Mouse (Mus musculus) liver (tissue): ENCODE measurements around the gene Pum1.

ENCODE experiments used
- DNase-seq: peaks from one replicate; pipeline ENCODE4 v3.0.0-alpha.2; 2020; ENCODE audit warnings: mixed read lengths

Pum1 gene

DNA sequence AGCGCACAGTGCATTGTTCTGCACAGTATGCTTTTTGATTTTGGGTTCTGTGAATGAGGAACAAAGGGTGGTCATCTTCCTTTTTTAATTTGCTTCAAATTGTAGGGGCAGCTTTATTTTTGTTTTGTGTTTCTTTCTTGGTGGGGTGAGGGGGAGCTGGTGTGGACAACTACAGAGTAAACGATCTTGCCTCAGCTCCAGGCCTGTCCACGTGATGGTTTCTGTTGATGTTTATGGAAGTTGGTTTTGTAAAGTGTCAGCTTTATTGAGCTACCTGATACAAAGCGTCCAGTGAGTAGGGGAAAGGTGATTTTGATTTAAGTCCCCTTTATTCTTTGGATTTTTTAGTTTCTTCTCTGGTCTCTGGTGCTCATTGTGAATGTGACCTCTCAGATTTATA, 72.8 kb downstream of the Pum1 start:
- no peak for DNase-seq

DNA sequence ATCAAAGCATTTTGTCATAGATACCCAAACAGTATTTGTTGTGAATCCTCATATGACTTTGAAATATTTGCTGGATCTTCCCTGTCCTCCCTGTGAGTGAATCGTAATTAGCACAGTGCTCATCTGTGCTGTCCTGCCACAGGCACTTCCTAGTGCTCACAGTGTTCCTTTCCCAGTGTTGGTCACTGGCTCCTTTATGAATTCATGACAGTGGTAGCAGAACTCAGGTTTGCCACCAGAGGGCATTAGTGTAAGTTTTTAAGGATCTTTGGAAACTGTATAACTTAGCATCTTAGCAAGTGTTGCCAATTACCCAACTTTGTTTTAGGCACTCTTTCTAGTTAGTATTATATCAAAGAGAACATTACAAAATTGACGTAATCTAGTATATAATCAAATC, 75.4 kb downstream of the Pum1 start:
- peak; percentile 53 for DNase-seq

DNA sequence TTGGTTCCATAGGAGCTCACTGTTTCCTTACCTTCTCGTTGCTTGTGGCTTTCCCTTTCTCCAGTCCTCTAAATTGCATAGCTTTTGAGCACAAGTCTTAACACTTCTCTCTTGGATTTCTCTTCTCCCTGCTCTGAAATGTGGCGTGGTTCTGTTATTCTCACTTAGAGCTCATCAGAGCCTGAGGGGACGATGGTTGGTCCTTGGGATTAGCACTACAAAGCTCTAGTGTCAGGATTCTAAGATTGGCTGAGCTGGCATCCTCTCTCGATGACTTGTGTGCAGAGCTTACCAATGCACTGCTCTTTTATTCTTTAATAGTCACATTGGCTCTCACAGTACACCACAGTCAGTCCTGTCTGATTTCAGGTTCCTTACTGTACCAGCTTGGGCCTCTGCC, 80.9 kb downstream of the Pum1 start:
- no peak for DNase-seq

DNA sequence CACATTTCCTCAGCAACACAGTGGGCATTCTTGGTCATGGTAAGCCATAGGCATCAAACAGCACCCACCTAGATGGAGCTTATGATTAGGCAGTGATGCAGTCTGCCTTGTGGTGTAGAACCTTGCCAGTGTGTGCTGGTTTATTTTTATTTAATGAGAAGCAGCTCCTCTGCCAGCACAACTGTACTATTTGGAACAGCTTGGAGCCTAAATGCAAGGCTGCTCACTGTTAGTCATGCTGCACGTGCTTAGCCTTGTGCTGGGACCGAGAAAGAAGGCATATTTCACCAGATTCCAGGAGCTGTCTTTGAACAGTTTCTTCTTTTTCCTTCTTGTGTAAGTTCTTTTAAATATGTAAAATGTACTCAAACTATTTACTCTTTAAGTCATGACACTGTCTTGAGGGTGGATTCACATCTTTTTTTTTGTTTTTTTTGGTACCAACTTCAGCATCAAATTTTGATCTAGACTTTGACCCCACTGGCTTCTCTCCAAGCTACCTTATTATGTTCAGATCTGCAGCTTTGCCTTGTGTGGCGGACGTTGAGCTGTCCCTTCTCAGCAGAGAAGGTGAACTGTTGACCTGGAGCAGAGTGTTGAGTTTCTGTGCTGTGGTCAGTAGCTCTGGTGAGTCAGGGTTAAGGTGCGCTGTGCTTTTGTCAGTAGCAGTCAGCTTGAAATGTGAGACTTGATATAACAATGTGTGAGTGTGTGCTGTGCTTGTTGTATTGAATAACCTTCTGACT, 82.6 kb downstream of the Pum1 start:
- no peak for DNase-seq

DNA sequence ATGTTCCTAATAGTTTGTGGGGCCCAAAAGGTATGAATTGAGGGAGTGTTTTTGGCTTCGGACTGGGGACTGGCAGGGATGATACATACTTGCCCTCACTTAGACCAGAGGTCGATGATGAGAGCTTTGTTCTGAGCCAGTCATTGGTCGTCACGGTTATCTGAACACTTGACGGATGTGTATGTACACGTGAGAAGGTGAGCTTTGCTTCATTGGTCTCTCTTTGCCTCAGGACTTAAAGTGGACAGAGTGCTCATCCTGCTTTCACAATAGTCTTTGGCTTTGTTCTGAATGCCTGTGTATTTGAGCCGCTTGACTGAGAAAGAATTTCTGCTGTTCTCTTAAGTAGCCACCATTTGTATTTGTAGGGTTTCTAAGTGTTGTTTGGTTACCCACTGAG, 86.4 kb downstream of the Pum1 start:
- no peak for DNase-seq

DNA sequence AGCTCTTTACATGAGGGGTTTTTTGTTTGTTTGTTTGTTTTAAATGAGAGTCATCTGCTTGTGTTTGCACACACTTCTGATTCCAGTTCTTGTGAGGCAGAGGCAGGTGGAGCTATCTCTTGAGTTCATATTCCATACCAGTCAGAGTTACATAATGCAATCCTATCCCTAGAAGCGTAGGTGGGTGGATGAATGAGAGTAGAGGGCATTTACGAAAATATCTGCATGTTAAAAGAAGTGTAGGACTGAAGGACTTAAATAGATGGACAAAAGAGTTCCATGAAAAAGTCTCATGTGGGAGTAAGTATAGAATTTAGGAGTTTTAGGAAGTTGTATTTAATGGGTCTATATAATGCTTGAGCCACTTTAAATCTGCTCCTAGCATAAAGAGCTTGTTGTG, 88.8 kb downstream of the Pum1 start:
- no peak for DNase-seq

DNA sequence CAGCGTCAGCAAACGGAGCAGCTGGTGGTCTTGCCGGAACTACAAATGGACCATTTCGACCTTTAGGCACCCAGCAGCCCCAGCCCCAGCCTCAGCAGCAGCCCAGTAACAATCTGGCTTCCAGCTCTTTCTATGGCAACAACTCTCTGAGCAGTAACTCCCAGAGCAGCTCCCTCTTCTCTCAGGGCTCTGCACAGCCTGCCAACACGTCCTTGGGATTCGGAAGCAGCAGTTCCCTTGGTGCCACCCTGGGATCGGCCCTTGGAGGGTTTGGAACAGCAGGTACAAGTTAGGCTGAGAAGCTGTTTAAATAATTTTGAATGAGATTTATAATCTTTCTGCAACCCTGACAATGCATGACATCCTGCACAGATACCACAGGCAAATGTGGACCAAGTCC, 89.5 kb downstream of the Pum1 start:
- no peak for DNase-seq

DNA sequence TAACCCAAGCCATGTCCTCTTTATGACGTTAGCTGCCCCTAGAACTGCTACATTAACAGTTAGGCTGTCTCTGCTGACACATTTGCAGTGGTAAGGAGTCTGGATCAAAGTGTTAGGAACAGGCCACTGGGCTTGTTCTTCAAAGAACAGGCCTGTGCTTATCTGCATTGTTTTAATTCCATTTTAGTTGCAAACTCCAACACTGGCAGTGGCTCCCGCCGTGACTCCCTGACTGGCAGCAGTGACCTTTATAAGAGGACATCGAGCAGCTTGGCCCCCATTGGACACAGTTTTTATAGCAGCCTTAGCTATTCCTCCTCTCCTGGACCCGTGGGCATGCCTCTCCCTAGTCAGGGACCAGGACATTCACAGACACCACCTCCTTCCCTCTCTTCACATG, 90.6 kb downstream of the Pum1 start:
- no peak for DNase-seq

DNA sequence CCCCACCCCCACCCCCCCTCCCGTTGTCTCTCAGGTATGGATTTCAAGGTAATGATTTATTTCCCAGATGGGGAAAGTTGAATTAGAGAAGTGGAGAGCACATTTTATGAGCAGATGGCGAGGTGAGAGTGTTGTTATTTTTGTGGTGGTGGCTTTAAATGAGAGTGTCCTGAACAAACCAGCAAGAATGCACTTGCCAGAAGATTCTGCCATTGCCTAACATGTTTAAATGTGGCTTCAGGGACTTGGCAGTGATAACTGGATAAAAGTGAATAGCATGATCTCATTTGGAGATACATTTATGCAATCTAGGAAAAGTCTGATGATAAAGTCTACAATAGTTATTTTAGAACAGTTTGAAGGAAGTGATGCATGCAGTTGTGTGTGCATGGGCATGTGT, 91.7 kb downstream of the Pum1 start:
- DNase-seq, result no peak

DNA sequence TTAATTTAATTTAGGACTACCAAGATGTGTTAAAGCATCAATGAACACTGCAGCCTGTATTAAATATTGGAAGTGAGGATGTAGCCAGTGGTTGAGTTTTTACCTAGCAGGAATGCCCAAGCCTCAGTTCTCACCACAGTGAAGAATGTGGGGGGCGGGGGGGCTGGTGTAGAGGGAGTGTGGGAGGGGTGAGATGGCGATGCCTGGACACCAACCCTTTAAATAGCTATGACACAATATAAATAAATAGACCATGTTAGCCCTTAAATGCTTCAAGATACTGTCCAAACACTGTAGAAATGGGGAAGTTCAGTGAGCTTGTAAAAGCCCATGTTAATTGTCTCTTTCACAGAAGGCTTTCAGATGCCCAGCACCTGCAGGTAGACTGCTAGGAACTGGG, 96.8 kb downstream of the Pum1 start:
- DNase-seq, result no peak

DNA sequence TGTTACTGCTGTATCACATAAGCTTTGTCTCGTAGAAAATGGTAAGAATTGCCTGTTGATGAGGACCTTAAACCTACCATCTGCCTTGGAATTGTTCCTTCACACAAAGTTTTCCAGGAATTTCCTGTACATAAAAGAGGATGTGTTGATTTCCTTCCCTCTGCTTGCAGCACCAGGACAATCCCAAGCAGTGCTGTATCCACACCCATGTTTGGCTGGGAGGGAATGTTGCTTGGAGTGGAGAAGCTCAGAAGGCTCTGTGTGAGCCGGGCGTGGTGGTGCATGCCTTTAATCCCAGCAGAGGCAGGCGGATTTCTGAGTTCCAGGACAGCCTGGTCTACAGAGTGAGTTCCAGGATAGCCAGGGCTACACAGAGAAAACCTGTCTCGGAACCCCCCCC, 98.7 kb downstream of the Pum1 start:
- DNase-seq, result no peak

DNA sequence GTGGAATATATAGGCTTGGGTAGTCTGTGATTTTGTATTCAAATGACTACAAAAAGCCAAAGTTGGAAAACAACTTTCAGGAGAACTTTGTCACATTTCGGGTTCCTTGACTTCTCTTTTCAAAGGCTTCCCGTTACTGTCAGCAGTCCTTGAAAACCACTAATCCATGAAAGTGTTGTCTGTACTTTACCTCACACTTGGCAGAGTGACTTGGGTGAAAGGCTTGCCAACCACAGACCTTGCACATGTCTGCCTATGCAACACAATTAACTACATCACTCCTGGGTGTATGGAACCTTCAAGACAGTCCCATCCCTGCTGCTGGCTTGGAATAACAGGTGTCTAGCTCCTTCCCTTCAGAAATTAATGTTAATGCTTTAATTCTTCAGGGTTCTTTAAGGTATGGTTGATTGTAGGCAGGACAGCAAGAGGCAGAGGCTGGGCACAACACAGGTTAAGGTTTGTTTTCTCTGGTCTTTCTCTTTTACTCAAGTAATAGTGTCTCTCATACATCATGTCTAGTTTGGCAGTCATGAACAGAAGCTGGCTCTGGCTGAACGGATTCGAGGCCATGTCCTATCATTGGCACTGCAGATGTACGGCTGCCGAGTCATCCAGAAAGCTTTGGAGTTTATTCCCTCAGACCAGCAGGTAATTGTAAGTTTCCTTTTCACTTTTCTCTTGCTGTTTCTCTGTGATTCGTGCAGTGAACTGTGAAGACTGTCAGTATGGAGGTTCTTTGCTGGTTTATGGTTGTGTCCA, 102.5 kb downstream of the Pum1 start:
- no peak for DNase-seq

DNA sequence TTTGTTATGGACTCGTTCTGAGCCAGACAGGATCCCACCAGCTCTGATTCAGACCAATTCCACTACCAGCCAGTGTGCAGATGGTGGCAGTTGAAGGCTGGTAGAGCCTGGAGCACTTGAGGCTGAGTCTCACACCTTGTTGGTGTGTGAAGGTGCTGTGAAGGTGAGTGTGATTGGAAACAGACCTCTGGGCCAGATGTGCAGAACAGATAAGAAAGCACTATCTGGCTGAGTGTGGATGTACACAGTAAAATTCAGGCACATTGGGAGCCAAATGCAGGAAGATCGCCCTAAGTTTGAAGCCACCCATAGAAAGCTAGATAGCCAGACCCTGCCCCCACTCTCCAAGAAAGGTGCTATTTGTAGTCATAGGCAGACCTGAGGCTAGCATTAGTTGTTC, 103.3 kb downstream of the Pum1 start:
- no peak for DNase-seq

DNA sequence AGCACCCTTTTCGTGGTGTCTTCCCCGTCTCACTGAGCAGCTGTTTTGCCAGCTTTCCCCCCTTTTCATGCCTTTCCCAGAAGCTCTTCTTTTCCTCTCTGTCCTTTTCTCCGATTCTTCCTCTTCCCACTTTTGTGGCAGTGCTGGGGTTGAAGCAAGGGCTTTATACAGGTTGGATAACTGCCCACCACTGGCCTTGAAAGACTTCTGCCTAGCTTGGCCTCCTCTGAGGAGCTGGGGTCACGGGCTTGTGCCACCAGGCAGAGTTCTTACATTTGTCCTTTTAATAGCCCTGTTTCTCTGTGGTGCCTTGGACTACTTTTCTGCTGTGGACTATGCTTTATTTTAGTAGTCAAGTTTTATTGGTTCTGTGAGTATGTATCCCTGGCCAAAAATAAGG, 103.8 kb downstream of the Pum1 start:
- no peak for DNase-seq

DNA sequence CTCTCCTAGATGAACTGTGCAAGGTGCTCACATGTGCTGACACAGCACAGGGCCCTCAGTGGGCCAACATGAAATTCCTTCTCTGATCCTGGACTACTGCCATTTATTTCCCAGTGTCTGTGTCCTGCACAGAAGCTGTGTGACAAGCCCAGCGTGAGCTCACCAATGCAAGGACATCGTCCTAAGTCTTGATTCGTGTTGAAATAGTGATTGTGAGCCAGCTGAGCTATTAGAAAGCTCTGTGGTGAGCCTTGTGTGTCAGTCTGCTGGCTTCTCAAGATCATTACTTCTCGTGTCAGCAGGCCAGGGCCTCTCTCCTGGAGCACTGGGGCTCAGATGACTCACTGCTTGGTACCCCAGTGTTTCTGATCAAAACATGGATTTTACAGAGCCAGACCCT, 110.8 kb downstream of the Pum1 start:
- no peak for DNase-seq

DNA sequence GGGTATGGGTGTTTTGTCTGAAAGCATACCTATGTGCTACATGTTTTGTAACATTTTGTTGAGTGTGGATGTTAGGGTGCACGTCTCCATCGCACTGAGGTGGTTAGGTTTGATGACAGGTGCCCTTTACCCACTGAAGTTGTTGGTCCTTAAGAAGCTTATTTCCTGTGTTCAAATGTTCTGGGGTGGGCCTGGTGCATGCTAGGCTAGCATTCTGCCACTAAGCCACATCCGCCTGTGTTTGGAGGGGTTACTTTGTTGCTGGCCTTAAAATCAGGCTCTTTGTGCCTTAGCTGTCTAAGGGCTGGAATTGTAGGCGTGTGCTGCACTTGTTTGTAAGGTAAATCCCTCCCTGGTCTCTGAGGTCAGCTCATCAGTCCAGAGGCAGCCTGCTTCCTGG, 111.7 kb downstream of the Pum1 start:
- DNase-seq, result no peak

DNA sequence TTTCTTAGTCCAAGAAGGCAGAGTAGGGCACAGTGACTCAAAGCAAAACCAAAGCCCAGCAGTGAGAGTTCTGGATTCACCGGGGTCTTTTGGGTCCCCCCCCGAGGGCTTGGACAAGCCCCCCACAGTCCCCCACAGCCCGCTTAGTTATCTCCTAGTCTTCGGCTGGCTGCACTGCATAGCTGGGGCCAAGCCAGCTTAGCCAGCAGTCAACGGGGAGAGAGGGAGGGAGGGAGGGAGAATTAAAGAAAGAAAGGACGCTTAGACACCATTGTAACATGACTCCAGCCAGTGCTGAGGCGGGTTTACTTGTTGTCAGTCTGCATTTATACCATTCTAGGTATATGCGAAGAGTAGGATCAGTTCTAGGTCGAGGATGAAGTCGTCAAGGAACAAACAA, 114.5 kb downstream of the Pum1 start:
- no peak for DNase-seq

DNA sequence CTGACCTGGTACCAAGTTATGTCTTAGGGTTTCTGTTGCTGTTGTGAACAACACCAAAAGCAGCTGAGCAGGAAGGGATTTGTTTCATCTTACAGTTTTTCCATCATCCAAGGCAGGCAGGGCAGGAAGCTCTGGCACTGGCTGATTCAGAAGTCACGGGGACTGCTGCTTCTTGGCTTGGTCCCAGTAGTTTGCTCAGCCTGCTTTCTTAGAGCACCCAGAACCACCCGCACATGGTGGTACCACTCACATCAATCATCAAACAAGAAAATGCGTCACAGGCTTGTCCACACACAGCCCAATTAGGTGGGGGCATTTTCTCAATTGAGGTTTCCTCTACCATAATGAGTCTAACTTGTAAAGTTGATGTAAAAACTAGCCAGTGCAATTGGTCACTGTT, 115.9 kb downstream of the Pum1 start:
- DNase-seq, result no peak

DNA sequence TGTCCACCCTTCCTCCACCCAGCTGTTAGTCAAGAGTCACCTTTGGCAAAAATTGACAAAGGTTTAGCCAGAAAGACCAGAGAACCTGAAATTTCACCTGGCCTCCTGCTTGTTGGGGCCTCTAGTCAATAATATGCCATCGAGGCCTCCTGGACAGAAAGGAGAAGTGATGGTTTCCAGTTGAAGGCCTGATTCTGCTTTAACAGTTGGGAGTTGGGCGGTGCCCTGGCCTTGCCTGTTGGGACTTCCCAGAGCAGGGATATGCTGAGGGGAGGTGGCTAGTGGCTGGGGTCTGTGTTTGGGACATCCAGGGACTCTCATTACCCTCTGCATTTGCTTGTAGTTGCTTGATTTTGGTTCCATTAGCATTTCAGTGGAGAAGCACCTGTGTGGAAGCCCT, 119.4 kb downstream of the Pum1 start:
- no peak for DNase-seq

DNA sequence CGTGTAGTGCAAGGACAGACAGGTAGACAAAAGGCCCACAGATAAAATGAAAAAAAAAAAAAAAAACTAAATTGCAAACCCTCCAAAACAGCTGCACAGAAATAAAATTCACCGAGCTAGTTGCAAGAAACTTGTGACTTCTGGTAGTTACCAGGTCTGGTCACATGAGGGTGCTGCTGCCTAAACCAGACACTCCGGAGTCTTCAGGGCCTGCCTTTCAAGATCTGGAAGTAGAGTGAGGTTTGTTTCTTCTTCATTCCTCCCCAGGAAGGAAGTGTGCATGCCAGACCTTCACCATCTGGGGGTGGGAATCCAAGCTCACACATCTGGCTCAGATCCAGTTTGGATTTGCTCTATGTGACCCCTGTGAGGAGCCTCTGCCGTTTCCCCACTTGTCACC, 121.6 kb downstream of the Pum1 start:
- DNase-seq, result peak; percentile 53

DNA sequence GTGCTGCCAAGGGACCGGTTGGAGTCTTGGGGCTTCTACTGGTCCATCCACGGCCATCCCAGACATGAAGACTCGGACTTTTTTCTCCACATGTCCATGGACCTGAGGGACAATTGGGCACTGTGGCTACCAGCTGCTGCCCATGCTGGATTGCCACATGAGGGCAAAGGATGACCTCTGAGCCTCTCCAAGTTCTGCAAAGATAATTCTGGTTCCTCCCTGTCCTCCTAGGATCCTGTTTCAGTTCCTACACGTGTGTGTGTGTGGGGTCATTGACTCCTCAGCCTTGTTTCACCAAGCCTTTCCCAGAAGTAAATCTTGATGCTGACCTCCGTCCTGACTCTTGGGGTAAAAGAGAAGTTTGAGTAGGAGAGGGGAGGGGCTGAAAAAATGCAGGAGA, 124.4 kb downstream of the Pum1 start:
- DNase-seq, result no peak

DNA sequence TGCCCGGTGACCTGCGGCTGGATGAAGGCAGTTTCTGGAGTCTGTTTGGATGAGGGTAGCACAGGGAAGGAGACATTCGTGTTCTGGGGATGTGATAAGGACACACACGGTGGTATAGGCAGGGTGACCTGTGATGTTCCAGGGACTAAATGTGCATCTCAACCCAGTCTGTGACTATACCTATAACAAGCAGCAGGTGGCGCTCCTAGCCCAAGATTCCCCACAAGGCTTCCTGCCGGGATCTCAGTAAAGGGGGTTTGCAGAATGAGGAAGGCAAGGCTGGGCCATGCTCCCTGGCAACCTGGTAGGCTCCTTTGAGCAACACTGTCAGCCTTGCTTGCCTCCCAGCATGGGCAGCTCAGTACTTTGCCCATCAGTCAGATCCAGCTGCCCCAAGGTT, 127.1 kb downstream of the Pum1 start:
- peak; percentile 67 for DNase-seq

DNA sequence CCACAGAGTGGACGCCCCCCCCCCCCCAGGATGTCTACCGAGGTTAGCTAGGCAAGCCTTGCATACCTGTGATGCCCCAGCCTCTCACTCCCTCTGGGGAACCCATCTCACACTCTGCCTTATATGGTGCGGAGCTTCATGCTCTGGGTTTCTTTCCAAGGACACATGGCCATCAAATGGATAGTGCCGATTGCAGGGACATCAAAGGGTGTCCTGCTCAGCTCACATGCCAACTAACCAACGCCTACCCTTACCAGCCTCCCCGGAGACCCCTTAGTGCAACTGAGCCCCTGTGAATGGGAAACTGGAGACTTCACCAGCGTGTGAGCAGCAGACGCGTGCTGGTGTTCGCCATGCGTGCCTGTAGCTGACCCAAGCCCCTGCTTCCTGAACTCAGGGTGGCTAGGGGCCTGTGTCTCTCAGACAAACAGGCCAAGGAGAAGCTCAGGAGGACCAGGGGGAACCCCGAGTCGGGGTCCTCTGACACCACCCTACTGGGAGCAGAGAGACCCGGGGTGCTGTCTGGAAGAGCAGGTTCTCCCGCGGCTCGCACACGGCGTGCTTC, 128.8 kb downstream of the Pum1 start:
- no peak for DNase-seq

DNA sequence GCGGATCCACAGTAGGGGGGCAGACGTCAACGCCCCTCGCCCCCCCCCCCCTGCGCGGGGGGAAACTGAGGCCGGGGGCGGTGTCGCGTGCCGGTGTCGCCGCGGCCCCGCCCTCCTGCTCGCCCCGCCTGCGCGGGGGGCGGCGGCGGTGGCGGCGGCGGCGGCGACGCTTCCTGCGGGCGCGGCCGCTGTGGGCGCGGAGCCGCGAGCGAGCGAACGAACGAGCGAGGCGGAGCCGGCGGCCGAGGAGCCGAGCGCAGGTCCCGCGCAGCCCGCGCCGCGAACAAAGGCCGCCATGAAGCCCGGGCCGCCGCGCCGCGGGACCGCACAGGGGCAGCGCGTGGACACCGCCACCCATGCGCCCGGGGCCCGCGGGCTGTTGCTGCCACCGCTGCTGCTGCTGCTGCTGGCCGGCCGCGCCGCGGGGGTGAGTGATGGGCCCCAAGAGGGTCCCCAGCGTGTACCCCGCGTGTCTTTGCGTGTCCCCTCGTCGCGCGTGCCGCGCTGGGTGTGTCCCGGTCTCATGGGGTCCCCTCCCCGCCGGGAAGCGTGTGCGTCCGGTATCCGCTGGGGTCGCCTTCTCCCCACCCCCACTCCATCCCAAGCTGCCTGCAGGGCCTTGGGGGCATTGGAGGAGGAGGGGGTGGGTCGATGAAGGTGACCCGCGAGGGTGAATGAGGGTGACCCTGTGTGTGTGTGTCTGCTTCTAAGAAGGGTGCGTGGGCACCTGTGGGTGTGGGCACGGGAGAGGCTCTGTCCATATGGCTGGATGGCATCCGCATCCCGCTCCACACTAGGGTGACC, 129.5 kb downstream of the Pum1 start, which contains the start of gene Sdc3:
Gene Sdc3 (plus strand): TSS at position 162 of the 804 bp plus-strand sequence.
- DNase-seq, result no peak
